Mouse (Mus musculus) layer of hippocampus, postnatal 36 days (tissue): ENCODE measurements around the gene Gpt2. TPM values are rescaled to one million over a fixed set of nuclear protein-coding genes. Genes with fewer than 3 reads are reported as not detected.
A peak's percentile ranks its signal among the peaks of the same experiment; 100 is the strongest.

ENCODE experiments used
- DNase-seq, 2 experiments: peaks; one replicate each; pipeline ENCODE4 v3.0.0; 2022
- total RNA-seq, 2 experiments: library from RNA; stranded (reverse); gene quantifications; 2 replicates each; pipeline ENCODE4 v1.2.3; 2021

Gene Gpt2
- total RNA-seq, 2 experiments from 2014 or later: 75.5 to 86.1 TPM

DNA sequence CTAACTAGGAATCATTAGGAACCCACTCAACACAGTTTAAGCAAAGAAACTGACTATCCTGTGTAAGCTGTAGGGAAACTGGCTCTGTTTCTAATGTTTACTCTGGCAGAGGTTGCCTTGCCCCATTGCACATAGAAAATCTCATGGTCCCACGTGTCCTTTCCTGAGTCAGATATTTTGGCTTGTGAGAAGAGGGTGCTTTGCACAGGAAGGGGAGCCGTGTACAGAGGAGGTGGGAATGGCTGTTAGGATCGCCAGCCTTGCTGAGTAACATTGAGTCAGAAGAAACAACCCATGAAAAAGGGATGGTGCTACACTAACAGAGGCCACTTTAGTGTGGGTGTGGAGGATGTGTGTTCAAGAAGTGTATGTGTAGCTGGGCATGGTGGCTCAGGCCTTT is 36.6 kb downstream of the Gpt2 start:
- DNase-seq: no peak

- no peak for DNase-seq
These were observed 38.3 kb downstream of the Gpt2 start for GRCm38 (mm10) chr8:85530717-85531116.

- no peak for DNase-seq
These were observed 39.1 kb downstream of the Gpt2 start for GRCm38 (mm10) chr8:85531471-85531870.

GRCm38 (mm10) chr8:85532843-85533242 is 40.5 kb downstream of the Gpt2 start:
- DNase-seq: no peak

DNA sequence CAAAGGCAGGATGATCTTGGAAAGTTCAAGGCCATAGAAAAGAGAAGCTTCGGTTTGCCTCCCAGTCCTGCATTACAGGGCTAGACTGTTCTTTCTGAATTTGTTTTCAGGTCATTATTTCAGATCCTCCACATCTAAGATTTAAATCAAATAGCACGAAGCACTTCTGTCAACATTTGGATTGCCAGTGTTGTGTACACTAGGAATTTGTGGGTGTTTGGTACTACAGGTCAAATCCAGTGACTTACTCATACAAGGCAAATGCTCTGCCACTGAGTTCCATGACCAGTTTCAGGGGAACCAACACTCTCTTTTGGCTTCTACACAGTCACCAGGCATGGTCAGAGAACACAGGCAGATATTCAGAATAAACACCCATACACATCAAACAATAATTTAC is 41.1 kb downstream of the Gpt2 start:
- no peak for DNase-seq

- no peak for DNase-seq
These were observed 41.8 kb downstream of the Gpt2 start for GRCm38 (mm10) chr8:85534163-85534562.

DNA sequence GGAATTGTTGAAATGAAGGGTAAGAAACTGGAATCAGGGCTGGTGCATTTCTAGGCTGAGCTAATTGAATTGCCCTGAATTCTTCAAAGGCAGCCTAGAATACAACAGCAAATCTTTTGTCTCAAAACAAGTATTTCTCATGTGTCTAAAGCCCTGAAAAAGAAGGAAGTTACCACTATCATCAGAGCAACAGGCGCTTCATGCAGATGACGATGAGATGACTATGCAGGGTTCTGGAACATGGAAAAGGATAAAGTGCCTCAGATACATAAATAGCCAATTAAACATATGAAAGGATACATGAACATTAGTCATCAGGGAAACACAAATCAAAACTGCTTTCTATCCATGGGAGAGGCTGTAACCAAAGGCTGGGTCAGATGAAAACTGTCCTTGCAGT is 44.0 kb downstream of the Gpt2 start:
- no peak for DNase-seq

GRCm38 (mm10) chr8:85551934-85552333 is 59.6 kb downstream of the Gpt2 start:
- DNase-seq: no peak

DNA sequence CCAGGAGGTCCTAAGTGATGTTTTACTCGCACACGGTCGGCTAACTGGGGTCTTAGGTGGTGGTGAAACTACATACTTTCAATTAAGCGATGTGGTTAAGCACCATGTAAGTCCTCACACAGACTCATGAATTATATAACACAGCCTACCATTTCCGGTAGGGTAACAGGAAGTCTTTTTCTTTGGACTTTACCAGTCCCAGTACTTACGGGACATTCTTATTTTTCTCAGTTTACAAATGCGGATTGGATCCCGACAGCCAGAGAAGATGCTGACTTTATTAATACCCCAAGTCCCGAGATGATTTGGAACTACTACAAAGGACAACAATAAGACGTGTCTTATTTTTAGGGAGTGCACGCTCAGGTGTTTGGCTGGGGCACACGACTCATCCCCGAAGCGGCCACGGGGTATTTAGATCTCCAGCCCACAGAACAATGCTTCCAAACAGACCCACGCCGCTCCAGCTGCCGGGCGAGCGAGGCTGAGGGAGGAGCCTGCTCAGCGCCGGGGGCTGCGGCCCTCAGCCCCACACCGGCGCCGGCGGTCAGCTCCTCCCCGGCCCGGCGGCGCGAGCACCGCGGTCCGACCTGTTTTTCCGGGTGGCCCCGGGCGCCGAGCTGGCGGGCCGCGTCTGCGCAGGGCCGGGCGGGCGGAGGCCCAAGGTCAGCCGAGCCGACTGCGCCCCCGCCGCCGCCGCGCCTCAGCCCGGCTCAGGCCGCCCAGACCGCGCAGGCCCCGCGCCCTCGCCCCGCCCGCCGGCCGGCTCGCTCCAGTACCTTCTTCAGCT is 62.2 kb downstream of the Gpt2 start:
- peak; percentile 8 to 21 for DNase-seq

DNA sequence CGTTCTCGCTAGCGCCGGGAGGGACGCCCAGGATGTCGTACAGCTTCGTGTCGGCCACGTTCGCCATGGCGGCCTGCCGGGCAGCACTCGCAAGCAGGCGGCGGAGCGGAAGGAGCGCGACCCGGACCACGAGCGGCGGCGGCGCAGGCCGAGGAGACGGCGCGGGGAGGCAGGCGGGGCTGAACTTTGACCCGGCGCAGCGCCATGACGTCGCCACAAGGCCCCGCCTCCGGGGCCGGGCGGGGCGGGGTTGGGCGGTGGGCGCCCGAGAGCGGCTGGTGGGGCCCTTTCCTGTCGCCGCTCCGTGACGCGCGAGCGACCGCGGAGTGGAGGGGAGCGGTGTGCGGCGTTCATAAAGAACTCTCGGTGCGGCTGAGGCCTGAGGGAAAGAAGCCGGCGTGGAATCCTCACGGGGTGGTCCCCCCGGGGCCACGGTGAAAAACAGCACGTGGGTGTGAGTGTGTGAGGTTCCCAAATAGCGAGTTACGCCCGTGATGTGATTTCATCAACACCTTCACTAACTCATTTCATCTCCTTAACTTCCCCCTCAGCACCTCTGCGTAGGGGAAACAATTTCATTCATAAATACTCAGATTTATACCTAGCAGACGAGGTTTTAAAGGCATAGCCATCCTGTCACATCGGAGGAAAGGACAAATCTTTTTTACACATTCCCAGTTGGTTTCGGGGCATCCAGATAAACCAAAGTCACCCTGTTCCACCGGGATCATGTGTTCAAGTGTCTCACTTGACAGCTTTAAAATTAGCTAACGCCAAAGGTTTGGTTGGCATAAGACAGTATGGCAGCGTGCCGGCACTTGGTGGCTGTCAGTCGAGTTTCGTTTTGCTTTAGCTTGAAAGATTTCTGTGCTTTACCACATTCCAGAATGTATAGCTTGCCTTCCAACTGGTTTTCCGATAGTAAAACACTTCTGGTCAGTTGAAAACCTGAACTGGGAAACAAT is 63.1 kb downstream of the Gpt2 start, which contains the start of gene Dnaja2:
Gene Dnaja2, minus strand, starts transcription at position 164 of the 965 bp plus-strand sequence.
- DNase-seq: peak; percentile 90 to 92

DNA sequence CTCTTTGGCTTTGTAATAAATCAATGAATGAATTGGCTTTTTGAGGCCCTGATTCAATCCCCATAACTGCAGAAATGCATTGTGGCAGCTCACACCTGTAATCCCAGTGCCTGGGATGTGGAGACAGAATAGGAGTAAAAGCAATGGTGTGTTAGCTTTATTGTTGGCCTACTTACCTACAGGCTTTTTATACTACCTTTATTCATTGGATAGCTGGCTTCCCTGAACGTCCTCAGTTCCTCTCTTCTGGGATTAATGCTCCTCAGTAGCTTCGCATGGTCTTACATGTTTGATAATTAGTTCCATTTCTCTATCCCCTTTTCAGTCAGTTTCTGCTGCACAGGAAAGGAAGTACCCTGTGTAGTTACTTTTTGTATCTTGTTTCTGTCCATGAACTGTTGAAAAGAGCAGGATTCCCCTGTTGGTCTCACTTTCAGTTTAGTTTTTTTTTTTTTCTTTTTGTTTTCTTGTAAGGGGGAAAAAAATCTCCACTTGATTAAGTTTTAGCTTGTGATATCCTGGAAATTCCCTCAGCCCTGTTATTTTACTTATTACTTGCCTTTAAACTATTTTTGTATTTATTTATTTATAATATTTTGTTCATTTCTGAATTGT is 64.7 kb downstream of the Gpt2 start:
- no peak for DNase-seq

- no peak for DNase-seq
These were observed 65.2 kb downstream of the Gpt2 start for GRCm38 (mm10) chr8:85557601-85557986.

GRCm38 (mm10) chr8:85559201-85559600 is 66.8 kb downstream of the Gpt2 start:
- no peak for DNase-seq

DNA sequence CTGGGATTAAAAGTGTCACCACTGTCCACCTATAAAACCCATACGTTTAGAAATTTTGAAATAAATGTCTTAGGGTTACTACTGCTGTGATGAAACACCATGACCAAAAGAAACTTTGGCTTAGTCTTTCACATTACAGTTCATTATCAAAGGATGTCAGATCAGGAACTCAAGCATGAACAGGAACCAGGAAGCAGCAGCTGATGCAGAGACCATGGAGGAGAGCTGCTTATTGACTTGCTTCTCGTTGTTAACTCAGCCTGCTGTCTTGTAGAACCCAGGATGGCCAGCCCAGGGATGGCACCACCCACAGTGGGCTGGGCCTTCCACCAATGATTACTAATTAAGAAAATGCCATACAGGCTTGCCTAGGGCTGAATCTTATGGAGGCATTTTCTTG is 67.6 kb downstream of the Gpt2 start:
- DNase-seq: no peak

GRCm38 (mm10) chr8:85563336-85563735 is 71.0 kb downstream of the Gpt2 start:
- DNase-seq: no peak

GRCm38 (mm10) chr8:85565186-85565585 is 72.8 kb downstream of the Gpt2 start:
- no peak for DNase-seq

- DNase-seq: no peak
These were observed 75.4 kb downstream of the Gpt2 start for GRCm38 (mm10) chr8:85567801-85568200.

DNA sequence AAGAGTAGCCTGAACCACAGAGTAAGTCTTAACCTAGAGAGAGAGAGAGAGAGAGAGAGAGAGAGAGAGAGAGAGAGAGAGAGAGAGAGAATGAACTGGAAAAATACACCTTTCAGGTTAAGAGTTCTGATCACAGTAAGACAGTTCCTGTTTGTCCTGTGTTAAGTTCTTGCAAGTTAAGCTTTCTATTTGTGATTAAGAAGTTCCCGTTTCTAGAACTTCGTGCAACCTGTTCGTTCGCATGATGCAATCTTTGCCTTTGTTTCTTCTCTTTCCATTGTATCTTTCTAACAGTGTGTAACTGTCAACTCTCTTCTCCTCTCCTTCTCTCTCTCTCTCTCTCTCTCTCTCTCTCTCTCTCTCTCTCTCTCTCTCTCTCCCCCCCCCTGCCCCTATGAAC is 78.1 kb downstream of the Gpt2 start:
- DNase-seq: no peak

DNA sequence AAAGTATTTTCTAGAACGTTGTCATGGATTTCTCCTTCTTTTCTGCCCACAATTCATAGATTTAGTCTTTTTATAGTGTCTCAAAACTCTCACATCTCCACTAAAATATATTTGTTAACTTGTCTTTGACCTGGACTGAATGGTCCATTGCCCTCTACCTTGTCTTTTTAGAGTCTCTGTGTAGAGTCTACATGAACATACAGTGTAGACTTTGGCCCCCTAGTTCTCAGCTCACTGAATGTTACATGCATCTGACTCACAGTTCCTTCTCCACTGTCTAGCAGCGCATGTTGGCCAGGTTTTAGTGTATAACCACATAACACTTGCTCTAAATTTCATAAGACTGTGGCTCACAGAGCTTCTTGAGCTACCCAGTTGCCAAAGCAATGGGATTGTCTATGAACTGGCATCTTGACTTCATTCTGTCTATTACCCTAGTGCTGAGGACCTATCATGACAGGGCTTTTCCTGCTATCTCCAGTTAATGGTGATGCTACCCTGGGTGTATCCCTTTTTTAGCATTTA is 81.7 kb downstream of the Gpt2 start:
- no peak for DNase-seq
